Mouse (Mus musculus) embryo, embryonic 10.5 days (tissue): ENCODE measurements around the gene Nectin1.

Experiments used
- DNase-seq: peaks from one replicate; pipeline ENCODE4 v3.0.0-alpha.2; 2015; ENCODE audit warnings: low spot score

The Nectin1 gene

GRCm38 (mm10) chr9:43807565-43807964 is 63.8 kb downstream of the Nectin1 start:
- DNase-seq, result no peak

DNA sequence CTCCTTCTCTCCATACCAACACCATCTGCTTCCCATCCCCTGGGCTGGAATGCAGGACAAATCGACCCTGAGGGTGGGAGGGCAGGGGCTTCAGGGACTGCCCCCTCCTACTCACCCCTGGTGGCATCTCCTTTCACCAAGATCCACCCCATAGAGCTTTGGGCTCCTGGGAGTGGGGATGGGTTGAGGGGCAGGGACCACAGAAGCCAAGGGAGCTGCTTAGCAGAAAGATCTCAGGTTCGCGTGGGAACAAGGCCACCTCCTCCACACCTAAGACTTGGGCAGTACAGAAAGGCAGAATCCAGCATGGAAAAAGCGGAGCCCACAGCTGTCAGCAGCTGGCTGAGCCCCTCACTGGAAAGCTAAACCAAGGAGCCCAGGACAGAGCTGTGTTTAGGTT is 64.3 kb downstream of the Nectin1 start:
- peak; percentile 29 for DNase-seq

GRCm38 (mm10) chr9:43808546-43808945 is 64.8 kb downstream of the Nectin1 start:
- peak; percentile 67 for DNase-seq

DNA sequence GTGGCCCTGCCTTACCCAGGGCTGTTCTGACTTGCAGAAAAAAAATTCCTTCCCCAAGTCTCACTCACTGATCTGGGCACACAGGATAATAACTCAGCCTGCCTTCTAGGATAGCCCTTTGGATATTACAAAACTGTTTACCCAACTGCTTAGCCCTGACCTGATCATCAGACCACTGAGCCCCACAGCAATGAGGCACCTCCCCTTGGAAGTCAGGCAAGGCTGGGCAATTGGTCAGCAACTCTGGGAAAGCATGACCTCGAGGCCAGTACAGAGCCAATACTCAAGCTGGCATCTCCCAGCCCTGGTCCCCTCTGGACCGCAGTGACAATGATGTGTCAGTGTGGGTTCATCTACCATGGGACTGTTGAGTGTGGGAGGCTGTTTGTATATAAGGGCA is 69.4 kb downstream of the Nectin1 start:
- no peak for DNase-seq

DNA sequence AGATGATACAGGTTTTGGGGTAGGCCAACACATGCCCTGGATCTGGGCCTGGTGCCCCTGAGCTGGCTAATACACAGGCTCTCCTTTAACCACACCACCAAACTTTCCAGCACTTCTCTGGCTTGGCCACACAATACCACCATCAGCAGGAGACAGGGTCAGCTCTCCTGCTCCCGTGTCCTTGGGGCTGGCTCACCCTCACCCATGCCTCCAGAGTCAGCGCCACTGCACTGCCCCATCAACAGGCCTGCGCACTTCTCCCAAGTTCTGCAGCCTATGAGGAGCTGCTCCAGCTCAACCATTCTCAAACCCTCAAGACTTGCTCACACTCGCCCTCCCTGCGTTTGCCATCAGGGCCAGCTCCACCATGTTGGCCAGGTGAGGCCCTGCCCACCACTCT is 78.4 kb downstream of the Nectin1 start:
- no peak for DNase-seq

DNA sequence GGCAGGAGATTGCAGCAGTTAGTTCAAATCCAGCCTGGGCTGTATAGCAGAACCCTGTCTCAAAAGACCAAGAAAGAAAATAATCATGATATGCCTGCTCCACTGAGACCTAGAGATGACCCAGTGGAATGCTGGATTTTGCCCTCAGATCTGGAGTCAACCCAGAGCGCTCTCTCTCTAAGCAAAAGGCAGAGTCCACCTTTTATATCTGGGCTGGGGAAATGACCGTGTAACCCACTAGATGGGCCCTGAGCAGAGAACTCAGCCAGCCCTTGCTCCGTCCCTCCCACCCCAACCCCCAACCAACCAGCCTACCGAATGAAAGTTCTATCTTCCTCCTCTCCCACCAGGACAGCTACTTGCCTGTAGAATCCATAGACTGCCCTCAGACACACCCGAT is 81.4 kb downstream of the Nectin1 start:
- no peak for DNase-seq

- no peak for DNase-seq
Measured at GRCm38 (mm10) chr9:43826558-43827253, 82.9 kb downstream of the Nectin1 start.

DNA sequence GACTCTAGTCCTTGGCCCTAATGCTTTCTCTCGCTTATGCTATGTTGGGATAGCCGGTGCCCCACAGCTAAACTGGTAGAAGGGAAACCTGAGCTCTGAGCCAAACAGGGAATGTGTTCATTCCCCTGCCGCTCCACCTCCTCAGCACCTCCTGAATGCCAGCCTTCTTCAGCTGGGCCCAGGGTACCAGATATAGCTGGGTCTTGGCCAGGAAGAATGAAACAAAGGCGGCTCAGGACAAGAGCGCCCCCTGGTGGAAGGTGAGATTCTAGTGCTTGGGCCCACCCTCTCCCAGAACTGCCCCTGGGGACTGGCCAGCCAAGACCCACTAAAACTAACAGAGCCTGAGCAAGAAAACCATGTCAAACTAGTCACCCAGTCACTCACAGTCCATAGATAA is 83.8 kb downstream of the Nectin1 start:
- peak; percentile 64 for DNase-seq

DNA sequence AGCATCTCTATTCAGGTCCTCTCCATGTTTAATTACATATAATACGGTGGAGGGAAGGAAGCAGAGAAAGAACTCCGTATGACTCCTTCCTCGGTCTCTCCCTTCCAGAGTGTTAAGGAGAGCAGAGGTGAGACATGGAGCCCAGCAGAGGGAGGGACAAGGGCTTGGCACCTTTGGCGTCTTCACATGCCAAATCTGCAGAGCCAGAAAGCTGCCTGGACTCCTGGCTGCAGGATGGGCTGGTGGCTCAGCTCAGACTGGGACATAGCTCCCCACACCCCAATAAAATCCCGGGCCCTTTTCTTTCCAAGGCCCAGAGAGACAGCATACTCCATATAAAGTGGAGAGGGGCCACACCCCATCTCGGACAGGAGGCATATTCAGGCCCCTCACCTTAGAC is 85.2 kb downstream of the Nectin1 start:
- no peak for DNase-seq

GRCm38 (mm10) chr9:43833232-43833631 is 89.4 kb downstream of the Nectin1 start:
- no peak for DNase-seq

DNA sequence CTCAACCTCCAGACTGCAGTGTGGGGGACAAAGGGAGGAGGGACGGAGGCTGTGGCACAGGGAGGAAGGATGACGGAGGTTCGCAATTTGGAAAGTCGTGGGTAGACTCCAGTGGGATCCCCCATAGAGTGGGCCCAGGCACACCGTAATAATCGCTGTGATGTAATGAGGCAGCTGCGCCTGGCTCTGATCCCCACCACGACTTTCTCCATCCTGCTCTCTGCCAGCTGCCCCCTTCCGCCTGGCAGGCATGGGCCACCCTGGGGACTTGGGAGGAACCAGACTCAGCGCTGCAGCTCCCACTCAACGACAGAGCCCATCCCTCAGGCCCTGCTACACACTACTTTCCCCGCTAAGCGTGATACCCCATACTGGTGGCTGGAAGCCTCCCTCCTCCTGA is 90.5 kb downstream of the Nectin1 start:
- DNase-seq, result no peak

- no peak for DNase-seq
Measured at GRCm38 (mm10) chr9:43838561-43838960, 94.8 kb downstream of the Nectin1 start.

DNA sequence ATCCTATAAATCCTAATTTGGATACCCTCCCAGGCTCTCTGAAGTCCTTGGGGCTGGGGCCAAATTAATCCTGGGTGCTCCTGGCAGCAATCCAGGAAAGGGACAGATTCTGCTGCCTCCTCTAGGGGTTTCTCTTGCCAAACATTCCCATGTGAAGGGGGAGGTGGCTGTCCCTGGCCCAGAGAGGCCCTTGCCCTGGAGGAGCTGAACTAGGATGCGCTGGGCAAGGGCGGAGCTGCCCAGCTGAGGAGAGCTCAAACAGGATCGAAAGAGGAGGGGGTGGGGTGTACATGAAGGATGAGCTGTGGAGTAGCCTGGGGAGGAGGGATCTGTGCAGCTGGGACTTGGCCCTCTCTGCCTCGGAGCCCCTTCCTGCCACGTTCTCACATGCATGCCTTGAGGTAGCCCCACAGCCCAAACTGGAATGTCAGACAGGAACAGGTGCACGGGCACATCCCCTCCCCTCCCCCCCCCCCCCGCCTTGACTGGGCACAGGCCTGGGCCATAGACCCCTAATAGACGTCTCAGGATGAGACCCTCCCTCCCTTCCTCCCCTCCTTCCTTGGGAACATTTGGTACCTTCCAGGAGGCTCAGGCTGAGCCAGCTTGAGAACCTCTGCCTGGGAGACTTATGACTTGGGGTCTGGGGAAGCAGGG is 99.3 kb downstream of the Nectin1 start:
- DNase-seq, result peak; percentile 69

- peak; percentile 57 for DNase-seq
Measured at GRCm38 (mm10) chr9:43843711-43844127, 99.9 kb downstream of the Nectin1 start.

DNA sequence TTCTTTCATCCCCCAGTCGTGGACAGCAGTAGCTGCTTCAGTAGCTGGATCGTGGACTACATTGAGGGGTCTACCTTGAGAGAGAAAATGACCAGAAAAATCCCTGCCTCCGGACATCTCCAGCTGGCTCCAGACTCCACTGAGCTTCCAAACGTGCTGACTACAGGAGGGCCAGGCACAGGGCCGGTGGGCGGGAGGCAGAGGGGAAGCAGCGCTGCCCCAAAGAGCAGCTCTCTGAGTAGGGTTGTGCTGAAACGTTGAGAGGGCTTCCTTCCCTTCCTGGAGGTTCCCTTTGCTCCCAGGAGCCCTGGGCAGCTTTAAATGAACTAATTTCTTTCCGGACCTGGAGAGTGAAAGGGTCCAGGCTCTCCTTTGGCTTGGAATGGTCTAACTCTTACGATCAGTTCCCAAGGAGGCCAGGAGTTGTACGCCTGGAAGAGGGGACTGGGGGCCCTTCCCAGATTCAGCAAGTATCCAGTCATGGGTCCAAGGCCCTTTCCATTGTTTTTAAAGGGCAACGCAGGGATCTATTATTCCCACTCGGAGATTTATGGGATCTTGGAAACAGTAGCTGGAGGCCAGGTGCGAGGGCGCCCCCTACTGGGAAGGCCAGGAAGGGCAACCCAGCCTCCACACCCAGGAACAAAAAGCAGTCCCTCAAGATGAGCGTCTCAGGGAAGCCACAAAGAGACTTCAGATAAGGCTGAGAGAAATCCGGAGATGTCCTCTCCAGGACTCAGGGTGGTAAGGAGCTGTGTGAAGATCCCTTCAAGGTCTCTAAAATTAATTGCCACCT is 102.1 kb downstream of the Nectin1 start:
- DNase-seq, result peak; percentile 79

DNA sequence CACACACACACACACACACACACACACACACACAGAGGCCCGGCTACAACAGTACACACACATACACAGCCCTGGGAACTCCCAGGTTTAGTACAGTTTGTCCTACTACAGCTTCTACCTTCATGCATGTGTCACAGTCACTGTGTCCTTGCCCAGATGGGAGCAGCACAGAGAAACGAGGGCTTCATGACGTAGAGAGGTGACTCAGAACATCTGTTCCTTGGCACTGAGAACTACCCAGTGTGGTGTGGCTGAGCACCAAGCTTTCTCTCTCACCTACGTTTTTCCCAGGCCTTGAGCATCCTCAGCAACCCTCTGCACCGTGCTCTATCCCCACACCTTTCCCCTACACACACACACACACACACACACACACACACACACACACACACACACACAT is 104.1 kb downstream of the Nectin1 start:
- DNase-seq, result no peak

DNA sequence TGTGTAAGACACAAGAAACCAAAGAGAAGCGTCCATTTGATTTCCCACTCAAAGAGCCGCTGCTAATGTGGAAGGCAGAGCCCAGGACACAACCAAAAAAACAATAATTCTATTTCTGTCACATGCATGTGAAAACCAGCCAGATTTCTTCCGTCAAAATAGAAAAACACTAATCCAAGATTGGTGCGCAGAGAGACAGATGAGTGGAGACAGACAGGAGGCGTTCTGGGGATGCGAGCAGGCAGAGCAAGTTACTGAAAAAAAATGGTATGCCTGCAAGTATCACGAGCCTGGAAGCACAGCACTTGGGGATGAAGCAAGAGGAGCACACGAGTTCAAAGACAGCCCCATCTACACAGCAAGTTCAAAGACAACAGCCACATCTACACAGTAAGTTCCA is 106.5 kb downstream of the Nectin1 start:
- DNase-seq, result no peak

DNA sequence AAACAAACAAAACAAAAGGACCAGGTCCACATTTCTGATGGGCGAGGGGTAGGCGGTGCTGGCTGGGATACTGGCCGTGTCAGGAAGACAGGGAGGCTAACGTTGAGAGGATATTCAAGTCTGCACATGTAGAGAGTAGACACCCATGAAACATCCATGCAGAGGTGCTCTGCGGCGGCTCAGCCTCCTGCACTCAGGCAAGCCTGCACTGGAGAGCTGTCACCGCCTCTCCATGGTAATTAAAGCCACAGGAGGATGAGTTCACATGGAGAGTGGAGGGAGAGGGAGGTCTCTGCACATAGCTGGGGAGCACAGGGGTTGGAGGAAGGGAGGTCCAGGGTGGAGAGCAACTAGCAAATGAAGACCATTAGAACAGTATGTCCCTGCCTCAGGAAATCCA is 107.4 kb downstream of the Nectin1 start:
- no peak for DNase-seq

DNA sequence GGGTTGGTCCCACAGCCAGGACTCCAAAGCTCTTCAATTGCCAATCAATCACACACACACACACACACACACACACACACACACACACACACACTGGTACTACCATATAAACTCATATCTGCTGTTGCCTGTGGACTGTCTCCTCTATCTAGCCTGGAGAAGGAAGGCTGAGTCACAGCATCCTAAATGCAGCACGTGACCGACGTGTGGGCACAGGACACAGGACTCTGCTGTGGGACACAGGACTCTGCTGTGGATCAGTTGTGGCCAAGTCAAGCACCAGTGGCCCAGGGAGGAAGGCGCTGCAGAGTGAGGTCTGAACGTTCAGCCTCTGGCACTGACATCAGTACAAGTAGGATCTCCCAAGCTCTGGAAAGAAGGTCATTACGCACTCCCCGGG is 112.1 kb downstream of the Nectin1 start:
- DNase-seq, result no peak
